In genomic region chr11:107323173-107323572, GRCm38 (mm10) we compare ENCODE assay signal across 23 mouse cellular contexts.
DNase-seq lines count a peak whose midpoint lies in the region; ATAC-seq and TF ChIP-seq lines count a peak whose summit lies in the region.
"Had no signal": no experiment of that assay in that cellular context is flagged by ENCODE, and none has a peak within 500 bp of the region (broad histone marks: within the 10 kb centered on the region; RNA-seq: fewer than 3 reads in every experiment).

No protein-coding gene starts in this region.

- H3K4me1 ChIP-seq in embryonic facial prominence, embryonic 14.5 days (ENCODE audit: control insufficient read depth, insufficient read depth, low read length), result no peaks in the 10 kb centered on the region
- peaks cover 12% of the 10 kb centered on the region for H3K4me1 ChIP-seq in embryonic facial prominence, embryonic 10.5 days
- peaks cover 14% of the 10 kb centered on the region for H3K4me1 ChIP-seq in midbrain, embryonic 15.5 days
- peaks cover 10% of the 10 kb centered on the region for H3K4me1 ChIP-seq in midbrain, embryonic 11.5 days (ENCODE audit: control insufficient read depth, insufficient read depth, low read length)
- H3K4me1 ChIP-seq: embryonic facial prominence, embryonic 12.5 days had no signal

- 0 out of 2 replicates have a peak, but pooled peaks cover 7% of the 10 kb centered on the region for H3K36me3 ChIP-seq in embryonic facial prominence, embryonic 14.5 days (ENCODE audit: control insufficient read depth, insufficient read depth, low read length)
- peaks cover 55% of the 10 kb centered on the region for H3K36me3 ChIP-seq in embryonic facial prominence, embryonic 10.5 days (replicated peaks)
- H3K36me3 ChIP-seq in midbrain, embryonic 15.5 days (replicated peaks), result no peaks in the 10 kb centered on the region
- H3K36me3 ChIP-seq in midbrain, embryonic 11.5 days (ENCODE audit: control insufficient read depth, insufficient read depth, low read length), result no peaks in the 10 kb centered on the region
- H3K36me3 ChIP-seq: hindbrain, embryonic 15.5 days had no signal

- H3K9ac ChIP-seq in embryonic facial prominence, embryonic 14.5 days (ENCODE audit: low read depth, low read length), result no peak overlapping the region
- no peak overlapping the region for H3K9ac ChIP-seq in midbrain, embryonic 15.5 days
- H3K9ac ChIP-seq in midbrain, embryonic 11.5 days (ENCODE audit: low read length), result no peak overlapping the region
- H3K9ac ChIP-seq: embryonic facial prominence, embryonic 12.5 days; hindbrain, embryonic 15.5 days; liver, postnatal 0 days; neural tube, embryonic 12.5 days had no signal

- H3K27ac ChIP-seq in embryonic facial prominence, embryonic 14.5 days (replicated peaks; ENCODE audit: low read depth, low read length), result no peak overlapping the region
- no peak overlapping the region for H3K27ac ChIP-seq in embryonic facial prominence, embryonic 10.5 days (replicated peaks)
- peak overlapping the region; percentile 82 for H3K27ac ChIP-seq in gastrocnemius, adult 2 months
- H3K27ac ChIP-seq in midbrain, embryonic 15.5 days, result 0 out of 2 replicates have a peak overlapping the region, but pooled peaks have one; percentile 28
- no peak overlapping the region for H3K27ac ChIP-seq in midbrain, embryonic 11.5 days (ENCODE audit: low read depth, low read length)
- H3K27ac ChIP-seq: embryonic facial prominence, embryonic 12.5 days; heart, adult 2 months; hindbrain, embryonic 15.5 days; macrophage; neural tube, embryonic 12.5 days had no signal

- no peaks in the 10 kb centered on the region; the same call in 1 of the 2 replicates for H3K9me3 ChIP-seq in embryonic facial prominence, embryonic 14.5 days (ENCODE audit: control insufficient read depth, low read length)
- H3K9me3 ChIP-seq in embryonic facial prominence, embryonic 10.5 days, result no peaks in the 10 kb centered on the region
- no peaks in the 10 kb centered on the region for H3K9me3 ChIP-seq in midbrain, embryonic 15.5 days
- no peaks in the 10 kb centered on the region for H3K9me3 ChIP-seq in midbrain, embryonic 11.5 days (ENCODE audit: control insufficient read depth, low read length)
- H3K9me3 ChIP-seq: embryonic facial prominence, embryonic 12.5 days; hindbrain, embryonic 15.5 days; neural tube, embryonic 12.5 days had no signal

- TF ChIP-seq CTCF in gastrocnemius, adult 2 months (IDR thresholded peaks at IDR 0.05), result no peak

- ATAC-seq in embryonic facial prominence, embryonic 14.5 days (ENCODE audit: low read depth), result no peak
- no peak for ATAC-seq in midbrain, embryonic 15.5 days (replicated peaks)
- ATAC-seq in midbrain, embryonic 11.5 days (ENCODE audit: low FRiP score), result no peak
- ATAC-seq: liver, postnatal 0 days; lung, postnatal 0 days had no signal

- peak; percentile 10 for DNase-seq in embryonic facial prominence, embryonic 14.5 days (ENCODE audit: low spot score)
- DNase-seq in embryonic facial prominence, embryonic 10.5 days (ENCODE audit: low spot score), result no peak
- DNase-seq in gastrocnemius, adult 2 months, result peak; percentile 71
- no peak for DNase-seq in gastrocnemius, postnatal 4 days (ENCODE audit: low spot score in 2 of 2)
- DNase-seq in midbrain, embryonic 11.5 days (ENCODE audit: low spot score, missing footprints), result no peak
- peak; percentile 60 for DNase-seq in skeletal muscle tissue, adult 2 months (ENCODE audit: low read depth, low spot score)
- DNase-seq in kidney, postnatal 14 days, result no peak
- DNase-seq: adrenal gland, postnatal 10 days; cerebellum, adult 9-11 months; gastrocnemius, postnatal 14 days; heart, postnatal 4 days; kidney, adult 18-20 months; left cerebral cortex, postnatal 4 days; liver, postnatal 0 days; thymus, postnatal 14 days had no signal

- intact Hi-C loops in gastrocnemius, adult 2 months (cut with DNase I), result no loop called here

- H3K4me2 ChIP-seq in embryonic facial prominence, embryonic 14.5 days (ENCODE audit: low read depth, low read length), result no peak overlapping the region
- no peak overlapping the region for H3K4me2 ChIP-seq in midbrain, embryonic 15.5 days
- H3K4me2 ChIP-seq in midbrain, embryonic 11.5 days, result no peak overlapping the region
- H3K4me2 ChIP-seq: embryonic facial prominence, embryonic 12.5 days; hindbrain, embryonic 15.5 days; neural tube, embryonic 12.5 days had no signal

- H3K27me3 ChIP-seq in embryonic facial prominence, embryonic 14.5 days (replicated peaks; ENCODE audit: control insufficient read depth, insufficient read depth, low read length), result no peaks in the 10 kb centered on the region
- no peaks in the 10 kb centered on the region for H3K27me3 ChIP-seq in embryonic facial prominence, embryonic 10.5 days (replicated peaks; ENCODE audit: low read depth, poor library complexity, severe bottlenecking)
- no peaks in the 10 kb centered on the region for H3K27me3 ChIP-seq in midbrain, embryonic 15.5 days (replicated peaks)
- no peaks in the 10 kb centered on the region for H3K27me3 ChIP-seq in midbrain, embryonic 11.5 days (ENCODE audit: control insufficient read depth, insufficient read depth, low read length)
- H3K27me3 ChIP-seq: embryonic facial prominence, embryonic 12.5 days; hindbrain, embryonic 15.5 days; neural tube, embryonic 12.5 days had no signal

- no peak overlapping the region for H3K4me3 ChIP-seq in embryonic facial prominence, embryonic 14.5 days (ENCODE audit: low read depth, low read length)
- H3K4me3 ChIP-seq in embryonic facial prominence, embryonic 10.5 days, result no peak overlapping the region
- H3K4me3 ChIP-seq in gastrocnemius, adult 2 months, result 0 out of 2 replicates have a peak overlapping the region, but pooled peaks have one; percentile 30
- H3K4me3 ChIP-seq in midbrain, embryonic 15.5 days, result no peak overlapping the region
- H3K4me3 ChIP-seq in midbrain, embryonic 11.5 days (ENCODE audit: low read depth, low read length), result no peak overlapping the region
- H3K4me3 ChIP-seq: embryonic facial prominence, embryonic 12.5 days; erythroblast, embryonic 14.5 days; heart, adult 2 months; hindbrain, embryonic 15.5 days; neural tube, embryonic 12.5 days had no signal

- 83% methylated on average over 18 of the region's 18 CpGs for WGBS in embryonic facial prominence, embryonic 14.5 days
- WGBS in embryonic facial prominence, embryonic 10.5 days, result 81% methylated on average over 18 of the region's 18 CpGs
- WGBS in midbrain, embryonic 15.5 days, result 66% methylated on average over 18 of the region's 18 CpGs
- WGBS in midbrain, embryonic 11.5 days, result 78% methylated on average over 18 of the region's 18 CpGs

Comparison
In these comparisons a context has a peak if more than half of its experiments do, and no peak if none do; other contexts are left out.
1. DNase-seq: peak in embryonic facial prominence, embryonic 14.5 days (single experiment), gastrocnemius, adult 2 months (single experiment) and skeletal muscle tissue, adult 2 months (single experiment); none in embryonic facial prominence, embryonic 10.5 days (single experiment), gastrocnemius, postnatal 4 days (0 of 2), midbrain, embryonic 11.5 days (single experiment) and kidney, postnatal 14 days (single experiment).
2. H3K27ac ChIP-seq: peak in gastrocnemius, adult 2 months (single experiment) and midbrain, embryonic 15.5 days (single experiment); none in embryonic facial prominence, embryonic 14.5 days (single experiment), embryonic facial prominence, embryonic 10.5 days (single experiment) and midbrain, embryonic 11.5 days (single experiment).